Mouse (Mus musculus): ENCODE results near the gene Rcor1. TPM values are rescaled to one million over a fixed set of nuclear protein-coding genes. Genes with fewer than 3 reads are reported as not detected.

Rcor1 gene
- total and polyA plus RNA-seq, 2 experiments from 2014 or later, result 3.1 to 13.1 TPM

GRCm38 (mm10) chr12:110993226-110993625, 45.9 kb upstream of the Rcor1 start:
- 87% methylated on average over 3 of the region's 3 CpGs for WGBS
- no peak for DNase-seq (ENCODE audit: low spot score)
- no peak overlapping the region for H3K27ac ChIP-seq

GRCm38 (mm10) chr12:110994666-110995065, 44.5 kb upstream of the Rcor1 start:
- H3K27me3 ChIP-seq (ENCODE audit: insufficient read depth, low read length), result no peaks in the 10 kb centered on the region
- H3K9ac ChIP-seq (replicated peaks; ENCODE audit: low read length), result no peak overlapping the region
- no peaks in the 10 kb centered on the region for H3K36me3 ChIP-seq (ENCODE audit: insufficient read depth, low read length)
- ATAC-seq, result no peak
- H3K4me2 ChIP-seq (ENCODE audit: low read depth, low read length), result no peak overlapping the region
- H3K27ac ChIP-seq, result no peak overlapping the region
- no peak overlapping the region for H3K4me3 ChIP-seq (ENCODE audit: low read length)
- no peak for TF ChIP-seq CTCF (IDR thresholded peaks at IDR 0.05; ENCODE audit: low read depth)
- no peaks in the 10 kb centered on the region for H3K4me1 ChIP-seq (ENCODE audit: insufficient read depth, low read length)
- DNase-seq (ENCODE audit: low spot score), result no peak
- 39% methylated on average over 12 of the region's 12 CpGs for WGBS
- H3K9me3 ChIP-seq (ENCODE audit: low read length), result no peaks in the 10 kb centered on the region

More at GRCm38 (mm10) chr12:110993226-110993625, 45.9 kb upstream of the Rcor1 start:
- Histone ChIP-seq H3K9me3 (ENCODE audit: low read length) (no peaks in the 10 kb centered on the region), H3K4me2 (ENCODE audit: low read depth, low read length) (no peak overlapping the region), H3K4me3 (ENCODE audit: low read length) (no peak overlapping the region), H3K9ac (replicated peaks; ENCODE audit: low read length) (no peak overlapping the region), H3K36me3 (ENCODE audit: insufficient read depth, low read length) (no peaks in the 10 kb centered on the region), H3K27me3 (ENCODE audit: insufficient read depth, low read length) (no peaks in the 10 kb centered on the region), H3K4me1 (ENCODE audit: insufficient read depth, low read length) (no peaks in the 10 kb centered on the region)
- no peak for TF ChIP-seq CTCF (IDR thresholded peaks at IDR 0.05; ENCODE audit: low read depth)
- ATAC-seq, result no peak

- Histone ChIP-seq H3K4me1 (ENCODE audit: insufficient read depth, low read length) (no peaks in the 10 kb centered on the region), H3K9me3 (ENCODE audit: low read length) (no peaks in the 10 kb centered on the region), H3K4me2 (ENCODE audit: low read depth, low read length) (no peak overlapping the region), H3K27ac (no peak overlapping the region), H3K27me3 (ENCODE audit: insufficient read depth, low read length) (no peaks in the 10 kb centered on the region), H3K9ac (replicated peaks; ENCODE audit: low read length) (no peak overlapping the region), H3K36me3 (ENCODE audit: insufficient read depth, low read length) (no peaks in the 10 kb centered on the region), H3K4me3 (ENCODE audit: low read length) (no peak overlapping the region)
- ATAC-seq (no peak), DNase-seq (ENCODE audit: low spot score) (no peak)
- TF ChIP-seq CTCF (IDR thresholded peaks at IDR 0.05; ENCODE audit: low read depth), result no peak
- 94% methylated on average over 11 of the region's 11 CpGs for WGBS
These were observed 41.1 kb upstream of the Rcor1 start for GRCm38 (mm10) chr12:110998092-110998491.

- ATAC-seq (no peak), DNase-seq (ENCODE audit: low spot score) (no peak)
- no peaks in the 10 kb centered on the region for H3K9me3 ChIP-seq (ENCODE audit: low read length)
- H3K27ac ChIP-seq, result no peak overlapping the region
- H3K4me1 ChIP-seq (ENCODE audit: insufficient read depth, low read length), result no peaks in the 10 kb centered on the region
- TF ChIP-seq CTCF (IDR thresholded peaks at IDR 0.05; ENCODE audit: low read depth), result no peak
- H3K36me3 ChIP-seq (ENCODE audit: insufficient read depth, low read length), result no peaks in the 10 kb centered on the region
- no peaks in the 10 kb centered on the region for H3K27me3 ChIP-seq (ENCODE audit: insufficient read depth, low read length)
- WGBS, result 81% methylated on average over 2 of the region's 2 CpGs
- H3K4me3 ChIP-seq (ENCODE audit: low read length), result no peak overlapping the region
- no peak overlapping the region for H3K4me2 ChIP-seq (ENCODE audit: low read depth, low read length)
- no peak overlapping the region for H3K9ac ChIP-seq (replicated peaks; ENCODE audit: low read length)
These were observed 39.3 kb upstream of the Rcor1 start for GRCm38 (mm10) chr12:110999820-111000219.

- Histone ChIP-seq H3K9me3 (ENCODE audit: low read length) (no peaks in the 10 kb centered on the region), H3K4me3 (ENCODE audit: low read length) (no peak overlapping the region), H3K4me2 (ENCODE audit: low read depth, low read length) (no peak overlapping the region), H3K36me3 (ENCODE audit: insufficient read depth, low read length) (no peaks in the 10 kb centered on the region), H3K27ac (no peak overlapping the region), H3K4me1 (ENCODE audit: insufficient read depth, low read length) (no peaks in the 10 kb centered on the region), H3K27me3 (ENCODE audit: insufficient read depth, low read length) (no peaks in the 10 kb centered on the region), H3K9ac (replicated peaks; ENCODE audit: low read length) (no peak overlapping the region)
- 96% methylated on average over 7 of the region's 7 CpGs for WGBS
- no peak for DNase-seq (ENCODE audit: low spot score)
- ATAC-seq, result no peak
- TF ChIP-seq CTCF (IDR thresholded peaks at IDR 0.05; ENCODE audit: low read depth), result no peak
These were observed 38.2 kb upstream of the Rcor1 start for GRCm38 (mm10) chr12:111000956-111001355.

- Histone ChIP-seq H3K4me3 (ENCODE audit: low read length) (no peak overlapping the region), H3K27ac (no peak overlapping the region), H3K9ac (replicated peaks; ENCODE audit: low read length) (no peak overlapping the region), H3K4me1 (ENCODE audit: insufficient read depth, low read length) (peaks cover 8% of the 10 kb centered on the region; the same call in 1 of the 2 replicates), H3K4me2 (ENCODE audit: low read depth, low read length) (no peak overlapping the region), H3K27me3 (ENCODE audit: insufficient read depth, low read length) (no peaks in the 10 kb centered on the region), H3K9me3 (ENCODE audit: low read length) (no peaks in the 10 kb centered on the region), H3K36me3 (ENCODE audit: insufficient read depth, low read length) (no peaks in the 10 kb centered on the region)
- TF ChIP-seq CTCF (IDR thresholded peaks at IDR 0.05; ENCODE audit: low read depth), result no peak
- 87% methylated on average over 9 of the region's 9 CpGs for WGBS
- ATAC-seq, result no peak
- DNase-seq (ENCODE audit: low spot score), result no peak
These were observed 35.0 kb upstream of the Rcor1 start for GRCm38 (mm10) chr12:111004142-111004541.

- Histone ChIP-seq H3K4me3 (ENCODE audit: low read length) (no peak overlapping the region), H3K4me2 (ENCODE audit: low read depth, low read length) (no peak overlapping the region), H3K9me3 (ENCODE audit: low read length) (no peaks in the 10 kb centered on the region), H3K4me1 (ENCODE audit: insufficient read depth, low read length) (peaks cover 10% of the 10 kb centered on the region; the same call in 1 of the 2 replicates), H3K27ac (no peak overlapping the region), H3K9ac (replicated peaks; ENCODE audit: low read length) (no peak overlapping the region), H3K27me3 (ENCODE audit: insufficient read depth, low read length) (no peaks in the 10 kb centered on the region), H3K36me3 (ENCODE audit: insufficient read depth, low read length) (no peaks in the 10 kb centered on the region)
- DNase-seq (ENCODE audit: low spot score) (no peak), ATAC-seq (no peak)
- WGBS, result 76% methylated on average over 6 of the region's 6 CpGs
- no peak for TF ChIP-seq CTCF (IDR thresholded peaks at IDR 0.05; ENCODE audit: low read depth)
These were observed 33.3 kb upstream of the Rcor1 start for GRCm38 (mm10) chr12:111005803-111006202.
